Mouse (Mus musculus): ENCODE results near the gene Kazn. TPM values are rescaled to one million over a fixed set of nuclear protein-coding genes. Genes with fewer than 3 reads are reported as not detected.

Gene Kazn
- total and polyA plus RNA-seq, 3 experiments = 1.3 to 9.7 (median 4.2) TPM

GRCm38 (mm10) chr4:142055600-142055999 is 183.6 kb downstream of the Kazn start:
- Histone ChIP-seq H3K9me3 (replicated peaks; ENCODE audit: low read length) (no peaks in the 10 kb centered on the region), H3K9ac (ENCODE audit: insufficient read depth, low read depth) (no peak overlapping the region), H3K27ac (ENCODE audit: insufficient read depth, low read depth) (no peak overlapping the region), H3K27me3 (replicated peaks) (no peaks in the 10 kb centered on the region), H3K4me1 (ENCODE audit: control insufficient read depth in 1 of 2, insufficient read depth in 2 of 2) (peaks cover 6 to 23% of the 10 kb centered on the region in 2 experiments; a peak in 3 of 4 replicates), H3K79me2 (replicated peaks; ENCODE audit: control insufficient read depth, extremely low read depth, insufficient read depth, poor library complexity, severe bottlenecking) (no peaks in the 10 kb centered on the region), H3K4me2 (ENCODE audit: insufficient read depth, low read depth, poor library complexity, severe bottlenecking) (no peak overlapping the region), H3K36me3 (replicated peaks in 1 of 2; ENCODE audit: control insufficient read depth in 1 of 2, insufficient read depth in 1 of 2, low read length in 1 of 2) (peaks cover 0 to 2% of the 10 kb centered on the region in 2 experiments), H3K4me3 (replicated peaks in 1 of 3; ENCODE audit: low read depth in 2 of 3, low read length in 2 of 3, poor library complexity in 1 of 3) (no peak overlapping the region)
- in situ Hi-C loops (cut with MboI; ENCODE audit: low pct_ligation_motif_present, low pct_unique_long_range_greater_than_20kb, low sequenced_read_pairs) = no loop called here
- no peak for DNase-seq (ENCODE audit: extremely low read depth)
- TF ChIP-seq POLR2AphosphoS2 (IDR thresholded peaks at IDR 0.05; ENCODE audit: low read depth, low read length) (no peak), ZKSCAN1 (IDR thresholded peaks at IDR 0.05; ENCODE audit: borderline replicate concordance, low read depth, low read length) (no peak), MEF2A (IDR thresholded peaks at IDR 0.05; ENCODE audit: borderline replicate concordance, low read depth, low read length) (no peak), USF2 (conservative IDR thresholded peaks at IDR 0.05; ENCODE audit: low read depth, low read length) (no peak), ZC3H11A (IDR thresholded peaks at IDR 0.05; ENCODE audit: low read depth, low read length) (no peak), TBP (conservative IDR thresholded peaks at IDR 0.05; ENCODE audit: low read depth, low read length) (no peak), E2F4 (IDR thresholded peaks at IDR 0.05; ENCODE audit: insufficient replicate concordance, low read depth, low read length) (no peak), JUND (conservative IDR thresholded peaks at IDR 0.05; ENCODE audit: low read depth, low read length) (no peak), NRF1 (IDR thresholded peaks at IDR 0.05; ENCODE audit: low read depth, low read length) (no peak), KAT2A (IDR thresholded peaks at IDR 0.05; ENCODE audit: insufficient replicate concordance, low read length) (no peak), CHD1 (IDR thresholded peaks at IDR 0.05; ENCODE audit: low read depth, low read length) (no peak)
- dilution Hi-C loops (cut with MboI; ENCODE audit: extremely low pct_ligation_motif_present, extremely low pct_unique_long_range_greater_than_20kb, low sequenced_read_pairs) = no loop called here

GRCm38 (mm10) chr4:142054580-142054979 is 184.6 kb downstream of the Kazn start:
- Histone ChIP-seq H3K27me3 (replicated peaks) (no peaks in the 10 kb centered on the region), H3K9ac (ENCODE audit: insufficient read depth, low read depth) (no peak overlapping the region), H3K27ac (ENCODE audit: insufficient read depth, low read depth) (no peak overlapping the region), H3K4me2 (ENCODE audit: insufficient read depth, low read depth, poor library complexity, severe bottlenecking) (no peak overlapping the region), H3K79me2 (replicated peaks; ENCODE audit: control insufficient read depth, extremely low read depth, insufficient read depth, poor library complexity, severe bottlenecking) (no peaks in the 10 kb centered on the region), H3K4me1 (ENCODE audit: control insufficient read depth in 1 of 2, insufficient read depth in 2 of 2) (peaks cover 6 to 23% of the 10 kb centered on the region in 2 experiments; a peak in 3 of 4 replicates), H3K9me3 (replicated peaks; ENCODE audit: low read length) (no peaks in the 10 kb centered on the region), H3K4me3 (replicated peaks in 1 of 3; ENCODE audit: low read depth in 2 of 3, low read length in 2 of 3, poor library complexity in 1 of 3) (no peak overlapping the region), H3K36me3 (replicated peaks in 1 of 2; ENCODE audit: control insufficient read depth in 1 of 2, insufficient read depth in 1 of 2, low read length in 1 of 2) (peaks cover 0 to 2% of the 10 kb centered on the region in 2 experiments)
- TF ChIP-seq HCFC1 (IDR thresholded peaks at IDR 0.05; ENCODE audit: low read depth, low read length) = no peak
- TF ChIP-seq MAFK (IDR thresholded peaks at IDR 0.05; ENCODE audit: insufficient replicate concordance, low read length) = 0 out of 2 replicates have a peak, but pooled peaks have one; percentile 15
- in situ Hi-C loops (cut with MboI; ENCODE audit: low pct_ligation_motif_present, low pct_unique_long_range_greater_than_20kb, low sequenced_read_pairs) (no loop called here), dilution Hi-C loops (cut with MboI; ENCODE audit: extremely low pct_ligation_motif_present, extremely low pct_unique_long_range_greater_than_20kb, low sequenced_read_pairs) (no loop called here)
- no peak for DNase-seq (ENCODE audit: extremely low read depth)

All from CH12.LX (cell line).